Mouse (Mus musculus) neural tube, embryonic 15.5 days (tissue): ENCODE data around the gene Gm10330. TPM values are rescaled to one million over a fixed set of nuclear protein-coding genes. Genes with fewer than 3 reads are reported as not detected.
"Not testable (repeated sequence)": the region's sequence is repeated elsewhere in the genome, so short reads cannot be mapped to it uniquely, and the experiment has no call there.

Experiments used
- ATAC-seq: fragments of 200-750 bp; cut with Nextera tagmentation; 2 replicates; pipeline ENCODE4 v1.8.0; 2017; ENCODE audit warnings: mild to moderate bottlenecking, moderate TSS enrichment, moderate library complexity; ENCODE audit not compliant: low FRiP score
- H3K27ac ChIP-seq: fragments of 300-500 bp; sonication (generic); replicated peaks from 2 replicates; pipeline ENCODE4 v1.5.1; 2015; ENCODE audit warnings: mild to moderate bottlenecking, inconsistent platforms
- H3K27me3 ChIP-seq: fragments of 300-500 bp; sonication (generic); replicated peaks from 2 replicates; pipeline ENCODE4 v1.6.1; 2015; ENCODE audit warnings: inconsistent platforms
- H3K36me3 ChIP-seq: fragments of 300-500 bp; sonication (generic); 2 replicates; pipeline ENCODE4 v1.6.1; 2015; ENCODE audit warnings: inconsistent platforms
- H3K4me1 ChIP-seq: fragments of 300-500 bp; sonication (generic); 2 replicates; pipeline ENCODE4 v1.6.1; 2015; ENCODE audit warnings: inconsistent platforms
- H3K4me2 ChIP-seq: fragments of 300-500 bp; sonication (generic); 2 replicates; pipeline ENCODE4 v1.6.1; 2015; ENCODE audit warnings: inconsistent platforms, mild to moderate bottlenecking, moderate library complexity
- H3K4me3 ChIP-seq: fragments of 300-500 bp; sonication (generic); replicated peaks from 2 replicates; pipeline ENCODE4 v1.5.1; 2015; ENCODE audit warnings: mild to moderate bottlenecking, inconsistent platforms
- H3K9ac ChIP-seq: fragments of 300-500 bp; sonication (generic); replicated peaks from 2 replicates; pipeline ENCODE4 v1.6.1; 2015; ENCODE audit warnings: mild to moderate bottlenecking, inconsistent platforms
- H3K9me3 ChIP-seq: fragments of 300-500 bp; sonication (generic); replicated peaks from 2 replicates; pipeline ENCODE4 v1.6.1; 2016; ENCODE audit warnings: inconsistent platforms
- WGBS: fragments of 180-500 bp; shearing (Covaris S2); methylation state at CpG from one replicate; pipeline ENCODE4 v1.1.7; 2015; ENCODE audit warnings: mixed read lengths; 5-methylcytosine and 5-hydroxymethylcytosine counted together
- polyA plus RNA-seq: library from polyadenylated mRNA; unstranded; fragments of >200 nt; fragmentation: Nextera tagmentation; extraction: Ambion mirVana; gene quantifications from 2 replicates; pipeline ENCODE4 v1.2.1, GENCODE M21; 2015

The Gm10330 gene
- polyA plus RNA-seq, result 0.59 and 0.87 TPM in 2 replicates

- ATAC-seq, H3K36me3 ChIP-seq, H3K4me3 ChIP-seq, H3K27ac ChIP-seq, H3K4me1 ChIP-seq, H3K4me2 ChIP-seq, H3K9me3 ChIP-seq, H3K27me3 ChIP-seq, H3K9ac ChIP-seq: not testable (repeated sequence)
- WGBS, result 90% methylated on average over 1 of the region's 1 CpGs
Observed at GRCm38 (mm10) chr12:23780165-23780564, at the start of gene Gm10330. Gene Gm10330, minus strand, starts transcription at chr12:23780265.

DNA sequence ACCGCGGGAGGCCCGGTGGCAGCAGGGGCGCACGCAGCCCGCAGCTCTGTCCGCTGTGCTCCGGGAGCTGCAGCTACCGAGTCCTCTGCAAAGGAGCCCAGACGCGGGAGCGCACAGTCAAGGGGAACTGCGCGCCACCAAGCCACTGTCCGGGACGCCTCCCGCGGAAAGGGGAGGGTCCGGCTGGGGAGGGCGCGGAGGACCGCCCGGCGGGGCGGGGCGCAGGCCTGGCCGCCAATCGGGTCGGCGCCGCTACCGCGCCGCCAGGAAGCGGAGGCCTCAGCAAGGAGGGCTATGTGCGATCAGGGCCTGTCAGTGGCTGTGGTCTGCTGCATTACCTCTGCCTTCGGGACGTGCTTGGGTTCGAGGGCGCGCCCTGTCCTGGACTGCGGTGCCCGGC, 20.7 kb upstream of the Gm10330 start:
- not testable (repeated sequence) for H3K36me3 ChIP-seq, H3K4me1 ChIP-seq, ATAC-seq, H3K27ac ChIP-seq, H3K27me3 ChIP-seq, H3K9me3 ChIP-seq, H3K9ac ChIP-seq, H3K4me2 ChIP-seq
- H3K4me3 ChIP-seq, result peak overlapping the region; percentile 17; the same call in 1 of the 2 replicates
- WGBS, result 15% methylated on average over 33 of the region's 43 CpGs

DNA sequence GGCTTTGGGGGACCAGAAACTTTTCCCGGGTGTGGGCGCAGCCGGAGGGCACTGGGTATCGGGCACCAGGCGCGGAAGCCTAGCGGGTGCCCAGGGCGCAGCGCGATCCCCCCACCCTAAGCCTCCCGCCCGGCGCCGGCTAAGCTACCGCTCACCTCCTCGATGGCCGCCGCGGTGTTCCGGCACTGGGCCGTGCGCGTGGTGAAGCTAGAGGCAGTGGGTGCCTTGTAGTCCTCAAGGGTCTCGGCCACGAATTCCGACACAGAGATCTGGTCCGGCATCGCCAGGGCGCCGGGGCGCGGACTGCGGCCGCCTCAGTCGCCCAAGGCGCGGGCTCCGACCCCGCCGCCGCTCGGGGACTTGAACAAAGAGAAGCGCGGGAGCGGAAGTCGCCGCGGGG, 20.3 kb upstream of the Gm10330 start:
- H3K36me3 ChIP-seq, H3K4me2 ChIP-seq, H3K9ac ChIP-seq, H3K9me3 ChIP-seq, H3K27ac ChIP-seq, H3K27me3 ChIP-seq, H3K4me1 ChIP-seq, ATAC-seq: not testable (repeated sequence)
- WGBS, result 12% methylated on average over 33 of the region's 48 CpGs
- peak overlapping the region; percentile 17; the same call in 1 of the 2 replicates for H3K4me3 ChIP-seq
